ENCODE assay signal across 24 mouse cellular contexts in the genomic region with DNA sequence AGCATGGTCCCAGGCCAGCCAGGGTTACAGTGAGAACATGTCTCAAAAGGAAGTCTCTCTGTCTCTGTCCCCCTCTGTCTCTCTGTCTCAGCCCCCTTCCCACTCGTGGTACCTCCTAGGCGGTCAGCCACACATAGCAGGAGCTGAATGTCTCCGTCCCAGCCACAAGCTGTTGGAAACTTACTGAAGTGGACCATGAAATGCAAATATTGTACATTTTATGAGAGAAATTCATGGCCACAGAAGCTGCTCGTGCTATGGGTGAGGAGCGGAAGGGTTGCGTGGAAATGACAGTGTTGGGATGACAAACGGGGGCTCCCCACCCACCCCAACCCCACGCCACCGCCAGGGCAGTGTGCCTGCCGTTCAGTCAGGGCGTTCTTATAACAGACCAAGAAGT. TPM values are rescaled to one million over a fixed set of nuclear protein-coding genes. Genes with fewer than 3 reads are reported as not detected.
A peak's percentile ranks its signal among the peaks of the same experiment; 100 is the strongest.
DNase-seq lines count a peak whose midpoint lies in the region; ATAC-seq lines count a peak whose summit lies in the region.
"Had no signal": no experiment of that assay in that cellular context is flagged by ENCODE, and none has a peak within 500 bp of the region (broad histone marks: within the 10 kb centered on the region; RNA-seq: fewer than 3 reads in every experiment).

No protein-coding gene starts in this region.

- no peaks in the 10 kb centered on the region for H3K9me3 ChIP-seq in limb, embryonic 12.5 days
- H3K9me3 ChIP-seq in limb, embryonic 10.5 days (replicated peaks): no peaks in the 10 kb centered on the region
- H3K9me3 ChIP-seq: forebrain, embryonic 15.5 days; heart, embryonic 10.5 days; heart, embryonic 13.5 days had no signal

- H3K4me3 ChIP-seq in limb, embryonic 12.5 days (replicated peaks): no peak overlapping the region
- H3K4me3 ChIP-seq in limb, embryonic 10.5 days: no peak overlapping the region
- H3K4me3 ChIP-seq: forebrain, embryonic 15.5 days; heart, adult 2 months; heart, embryonic 10.5 days; heart, embryonic 13.5 days had no signal

- H3K36me3 ChIP-seq in limb, embryonic 12.5 days: no peaks in the 10 kb centered on the region
- H3K36me3 ChIP-seq in limb, embryonic 10.5 days: no peaks in the 10 kb centered on the region
- H3K36me3 ChIP-seq in splenic B cell, adult 2 months (ENCODE audit: control insufficient read depth, insufficient read depth, low read length, poor library complexity, severe bottlenecking): no peaks in the 10 kb centered on the region
- H3K36me3 ChIP-seq: forebrain, embryonic 15.5 days; heart, embryonic 10.5 days; heart, embryonic 13.5 days had no signal

- no peaks in the 10 kb centered on the region for H3K4me1 ChIP-seq in limb, embryonic 12.5 days (replicated peaks)
- peaks cover 12% of the 10 kb centered on the region for H3K4me1 ChIP-seq in limb, embryonic 10.5 days

- no peak for DNase-seq in limb, embryonic 10.5 days (ENCODE audit: low spot score)
- DNase-seq in spleen, postnatal 36 days (ENCODE audit: low spot score in 2 of 2): peak; percentile 62 to 64
- no peak for DNase-seq in spleen, postnatal 10 days (ENCODE audit: low spot score in 2 of 2)
- peak; percentile 73 for DNase-seq in splenic B cell, adult 2 months (ENCODE audit: low read depth, low spot score)
- DNase-seq: adrenal gland, adult 8-10 months; adrenal gland, postnatal 25 days; cerebellum, adult 18-20 months; cerebellum, adult 9-10 months; cerebellum, postnatal 14 days; gastrocnemius, postnatal 25 days; heart, adult 2 months; heart, postnatal 14 days; heart, postnatal 4 days had no signal

- no peak overlapping the region for H3K27ac ChIP-seq in limb, embryonic 12.5 days
- no peak overlapping the region for H3K27ac ChIP-seq in limb, embryonic 10.5 days
- H3K27ac ChIP-seq: forebrain, embryonic 15.5 days; heart, adult 2 months; heart, embryonic 10.5 days; heart, embryonic 13.5 days; hindbrain, embryonic 14.5 days; hindbrain, postnatal 0 days had no signal

- H3K9ac ChIP-seq in limb, embryonic 12.5 days (replicated peaks): 0 out of 2 replicates have a peak overlapping the region, but pooled peaks have one; percentile 9
- H3K9ac ChIP-seq: forebrain, embryonic 15.5 days; heart, embryonic 13.5 days; hindbrain, embryonic 14.5 days had no signal

- H3K27me3 ChIP-seq in limb, embryonic 12.5 days: peaks cover 49% of the 10 kb centered on the region
- peaks cover 47% of the 10 kb centered on the region for H3K27me3 ChIP-seq in limb, embryonic 10.5 days (ENCODE audit: low read depth, poor library complexity, severe bottlenecking)
- no peaks in the 10 kb centered on the region for H3K27me3 ChIP-seq in splenic B cell, adult 2 months (ENCODE audit: control insufficient read depth, insufficient read depth, low read length, poor library complexity, severe bottlenecking)

- ATAC-seq in limb, embryonic 12.5 days (ENCODE audit: insufficient number of reproducible peaks, insufficient read depth, low FRiP score, low TSS enrichment, low read depth): no peak
- ATAC-seq in erythroid progenitor cell, adult 5-6 weeks (replicated peaks; ENCODE audit: low FRiP score, poor library complexity, severe bottlenecking): no peak
- ATAC-seq: CD4-positive, CD25-positive, alpha-beta regulatory T cell, adult 4 months; forebrain, embryonic 15.5 days; hindbrain, postnatal 0 days; inflammation-experienced regulatory T-cells, adult 6 months had no signal

- no peak overlapping the region for H3K4me2 ChIP-seq in limb, embryonic 12.5 days
- H3K4me2 ChIP-seq: forebrain, embryonic 15.5 days; heart, embryonic 13.5 days; hindbrain, embryonic 14.5 days had no signal

- WGBS in limb, embryonic 12.5 days: 90% methylated on average over 11 of the region's 11 CpGs
- 90% methylated on average over 11 of the region's 11 CpGs for WGBS in limb, embryonic 10.5 days

RNA-seq across cellular contexts. Expression of a gene that starts 5.1 kb away (rescaled TPM):
- 0.44 and 1.3 TPM in 2 replicates for polyA plus RNA-seq in limb, embryonic 12.5 days (2016; fragmentation: Nextera tagmentation; extraction: Ambion mirVana)
- 0.25 and 0.41 TPM in 2 replicates for polyA plus RNA-seq in limb, embryonic 10.5 days (2016; fragmentation: Nextera tagmentation; extraction: Ambion mirVana)
- total RNA-seq in erythroid progenitor cell, adult 5-6 weeks (2015; ENCODE audit: low replicate concordance): not detected in 2 replicates
- total RNA-seq in erythroid progenitor cell, adult 5-6 weeks (2017; ENCODE audit: low replicate concordance): not detected in 2 replicates
- total RNA-seq: granulocyte monocyte progenitor cell, adult 5-6 weeks; MEL had no signal

RNA-seq across cellular contexts. Expression of a gene that starts 27.4 kb away (rescaled TPM):
- polyA plus RNA-seq in limb, embryonic 12.5 days (2016; fragmentation: Nextera tagmentation; extraction: Ambion mirVana): 0.87 and 0.92 TPM in 2 replicates
- polyA plus RNA-seq in limb, embryonic 10.5 days (2016; fragmentation: Nextera tagmentation; extraction: Ambion mirVana): 1.2 and 1.4 TPM in 2 replicates
- total RNA-seq in erythroid progenitor cell, adult 5-6 weeks (2015; ENCODE audit: low replicate concordance): under 0.01 TPM in 2 replicates
- 0.13 and 0.15 TPM in 2 replicates for total RNA-seq in erythroid progenitor cell, adult 5-6 weeks (2017; ENCODE audit: low replicate concordance)

Comparison
In these comparisons a context has a peak if more than half of its experiments do, and no peak if none do; other contexts are left out.
1. DNase-seq: peak in spleen, postnatal 36 days (2 of 2) and splenic B cell, adult 2 months (single experiment); none in limb, embryonic 10.5 days (single experiment) and spleen, postnatal 10 days (0 of 2).